Mouse (Mus musculus): Measurements from ENCODE around the gene Fbxw8. TPM values are rescaled to one million over a fixed set of nuclear protein-coding genes. Genes with fewer than 3 reads are reported as not detected.

The Fbxw8 gene
- polyA plus RNA-seq, 1 experiment from 2014 or later, result 7.1 TPM

DNA sequence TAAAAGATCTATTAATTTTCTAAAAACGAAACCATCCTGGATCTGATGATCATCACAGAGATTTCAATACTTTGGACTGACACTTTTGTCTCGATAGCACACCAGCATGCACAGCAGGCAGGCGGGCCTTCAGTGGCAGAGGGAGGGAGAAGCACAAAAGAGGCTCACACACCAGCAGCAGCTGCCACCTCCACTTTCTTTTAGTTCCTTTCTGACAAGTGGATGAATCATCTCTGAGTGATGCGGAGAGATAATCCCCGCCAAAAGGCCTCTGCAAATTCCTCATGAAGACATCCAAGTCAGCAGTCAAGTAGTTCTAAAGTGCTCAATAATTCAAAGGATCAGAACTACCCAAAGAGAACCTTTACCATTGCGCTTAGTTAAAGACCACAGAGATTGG, 75.9 kb downstream of the Fbxw8 start:
- 89% methylated on average over 6 of the region's 6 CpGs for WGBS (ENCODE audit: insufficient replicate concordance)
- TF ChIP-seq CTCF (IDR thresholded peaks at IDR 0.05; ENCODE audit: low read depth) (no peak), EP300 (IDR thresholded peaks at IDR 0.05; ENCODE audit: low read depth) (no peak)
- peaks cover 25% of the 10 kb centered on the region for H3K36me3 ChIP-seq (replicated peaks; ENCODE audit: insufficient read depth, low read length)

DNA sequence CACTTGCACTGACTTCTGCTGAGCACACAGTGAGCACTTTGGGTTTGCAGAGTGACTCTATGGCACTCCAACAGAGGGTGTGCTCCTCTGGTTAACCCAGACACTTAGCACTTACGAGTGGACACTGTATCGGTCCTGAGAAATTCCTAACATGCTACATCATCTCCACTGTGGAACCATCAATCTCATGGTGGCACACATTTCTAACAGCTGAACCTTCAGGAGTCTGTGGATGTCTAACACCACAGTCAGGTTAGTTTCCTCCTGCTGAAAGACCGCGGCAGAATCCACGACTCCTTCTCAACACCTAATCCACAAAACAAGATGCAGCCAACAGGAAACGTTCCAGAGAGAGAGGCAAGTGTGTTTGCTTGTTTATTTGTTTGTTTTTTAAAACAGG, 76.7 kb downstream of the Fbxw8 start:
- H3K4me2 ChIP-seq (ENCODE audit: low read depth, low read length), result no peak overlapping the region
- H3K36me3 ChIP-seq (replicated peaks; ENCODE audit: insufficient read depth, low read length), result peaks cover 29% of the 10 kb centered on the region
- no peaks in the 10 kb centered on the region for H3K4me1 ChIP-seq (ENCODE audit: insufficient read depth)
- no peak overlapping the region for H3K4me3 ChIP-seq (ENCODE audit: low read depth, low read length)
- no peaks in the 10 kb centered on the region for H3K27me3 ChIP-seq (ENCODE audit: insufficient read depth, low read length)
- no peak for ATAC-seq
- H3K9ac ChIP-seq (replicated peaks), result no peak overlapping the region
- no peak overlapping the region for H3K27ac ChIP-seq (ENCODE audit: low read depth)
- no peak for TF ChIP-seq EP300 (IDR thresholded peaks at IDR 0.05; ENCODE audit: low read depth)
- TF ChIP-seq CTCF (IDR thresholded peaks at IDR 0.05; ENCODE audit: low read depth), result no peak
- no peaks in the 10 kb centered on the region for H3K9me3 ChIP-seq (ENCODE audit: low read length)
- DNase-seq, result no peak
- 82% methylated on average over 6 of the region's 6 CpGs for WGBS (ENCODE audit: insufficient replicate concordance)

More for the DNA sequence above, 75.9 kb downstream of the Fbxw8 start:
- Histone ChIP-seq H3K27me3 (ENCODE audit: insufficient read depth, low read length) (no peaks in the 10 kb centered on the region), H3K4me2 (ENCODE audit: low read depth, low read length) (no peak overlapping the region), H3K27ac (ENCODE audit: low read depth) (no peak overlapping the region), H3K4me1 (ENCODE audit: insufficient read depth) (no peaks in the 10 kb centered on the region), H3K9me3 (ENCODE audit: low read length) (no peaks in the 10 kb centered on the region), H3K9ac (replicated peaks) (no peak overlapping the region), H3K4me3 (ENCODE audit: low read depth, low read length) (no peak overlapping the region)
- ATAC-seq (no peak), DNase-seq (no peak)

DNA sequence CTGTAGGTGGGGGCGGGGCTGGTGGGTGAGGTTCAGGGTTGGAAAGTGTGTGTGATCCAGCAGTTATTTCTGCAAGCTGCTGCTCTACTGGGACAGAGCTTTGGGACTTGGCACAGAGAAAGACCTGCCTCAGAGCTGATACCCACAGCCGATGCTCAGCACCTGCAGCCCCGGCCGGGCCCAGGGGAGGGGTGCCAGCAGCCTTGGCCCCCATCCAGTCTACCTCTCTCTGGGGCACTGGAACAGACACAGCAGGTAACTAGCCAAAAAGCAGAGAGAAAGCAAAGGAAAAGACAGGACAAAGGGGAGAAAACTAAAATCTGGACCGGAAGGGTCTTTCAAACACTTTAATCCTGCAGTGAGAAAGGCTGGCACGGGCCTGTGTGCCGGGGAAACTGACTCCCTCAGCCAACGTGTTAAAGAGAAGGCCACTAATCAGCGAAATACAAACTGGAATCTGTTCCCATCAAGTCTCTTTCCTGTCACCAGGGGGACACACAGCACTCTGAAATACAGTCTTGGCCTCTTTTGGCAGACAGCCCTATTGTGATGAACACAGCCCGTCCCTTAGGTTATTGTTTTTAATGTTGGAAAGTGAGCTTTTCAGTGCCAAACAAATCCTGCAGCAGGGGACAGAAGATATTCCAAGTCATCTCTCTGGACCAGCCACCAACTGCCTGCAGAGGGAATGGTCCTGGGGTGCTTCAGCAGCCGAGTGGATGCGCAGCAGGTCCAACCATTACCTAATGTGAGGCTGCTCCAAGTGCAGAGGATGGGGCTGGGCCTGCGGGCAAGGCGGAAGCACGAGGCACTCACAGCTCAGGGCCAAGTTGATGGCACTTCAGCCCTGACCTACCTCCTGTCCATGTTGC, 78.3 kb downstream of the Fbxw8 start:
- no peak overlapping the region for H3K4me3 ChIP-seq (ENCODE audit: low read depth, low read length)
- H3K36me3 ChIP-seq (replicated peaks; ENCODE audit: insufficient read depth, low read length), result peaks cover 38% of the 10 kb centered on the region

DNA sequence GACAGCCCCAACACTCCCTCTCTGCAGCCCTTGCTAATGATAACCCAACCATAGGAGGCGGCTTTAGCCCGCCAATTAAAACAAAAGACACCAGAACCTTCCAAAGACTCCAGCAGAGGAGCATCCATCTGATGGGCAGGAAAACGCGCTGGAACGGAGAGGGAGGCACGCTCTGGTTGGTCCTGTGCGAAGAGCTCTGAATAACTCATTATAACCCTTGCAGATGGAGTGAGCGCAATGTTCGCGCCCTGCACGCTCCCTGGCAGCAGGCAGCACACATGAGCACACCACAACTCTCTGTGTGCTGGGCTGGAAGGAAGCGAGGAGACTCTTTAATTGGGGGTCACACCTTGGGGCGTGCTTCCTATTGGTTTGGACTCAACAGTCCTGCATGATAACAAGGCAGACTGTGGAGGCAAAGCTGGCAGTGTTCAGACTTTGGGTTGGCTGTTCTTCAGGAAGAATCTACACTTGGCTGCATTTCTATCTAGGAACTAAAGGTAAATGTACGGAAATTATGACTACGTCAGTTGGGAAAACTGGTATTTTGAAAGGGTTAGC, 82.0 kb downstream of the Fbxw8 start:
- Histone ChIP-seq H3K9me3 (ENCODE audit: low read length) (no peaks in the 10 kb centered on the region), H3K4me2 (ENCODE audit: low read depth, low read length) (no peak overlapping the region), H3K36me3 (replicated peaks; ENCODE audit: insufficient read depth, low read length) (peaks cover 44% of the 10 kb centered on the region), H3K9ac (replicated peaks) (no peak overlapping the region), H3K27me3 (ENCODE audit: insufficient read depth, low read length) (no peaks in the 10 kb centered on the region), H3K4me1 (ENCODE audit: insufficient read depth) (no peaks in the 10 kb centered on the region), H3K4me3 (ENCODE audit: low read depth, low read length) (no peak overlapping the region), H3K27ac (ENCODE audit: low read depth) (no peak overlapping the region)
- TF ChIP-seq CTCF (IDR thresholded peaks at IDR 0.05; ENCODE audit: low read depth) (no peak), EP300 (IDR thresholded peaks at IDR 0.05; ENCODE audit: low read depth) (no peak)
- DNase-seq (no peak), ATAC-seq (no peak)
- 88% methylated on average over 15 of the region's 15 CpGs for WGBS (ENCODE audit: insufficient replicate concordance)

More for the DNA sequence above, 78.3 kb downstream of the Fbxw8 start:
- H3K9ac ChIP-seq (replicated peaks), result no peak overlapping the region
- H3K9me3 ChIP-seq (ENCODE audit: low read length), result no peaks in the 10 kb centered on the region
- TF ChIP-seq EP300 (IDR thresholded peaks at IDR 0.05; ENCODE audit: low read depth), result no peak
- no peak for TF ChIP-seq CTCF (IDR thresholded peaks at IDR 0.05; ENCODE audit: low read depth)
- no peak for DNase-seq
- no peaks in the 10 kb centered on the region for H3K27me3 ChIP-seq (ENCODE audit: insufficient read depth, low read length)
- WGBS (ENCODE audit: insufficient replicate concordance), result 85% methylated on average over 15 of the region's 15 CpGs
- no peaks in the 10 kb centered on the region for H3K4me1 ChIP-seq (ENCODE audit: insufficient read depth)
- no peak for ATAC-seq
- no peak overlapping the region for H3K4me2 ChIP-seq (ENCODE audit: low read depth, low read length)
- H3K27ac ChIP-seq (ENCODE audit: low read depth), result no peak overlapping the region

DNA sequence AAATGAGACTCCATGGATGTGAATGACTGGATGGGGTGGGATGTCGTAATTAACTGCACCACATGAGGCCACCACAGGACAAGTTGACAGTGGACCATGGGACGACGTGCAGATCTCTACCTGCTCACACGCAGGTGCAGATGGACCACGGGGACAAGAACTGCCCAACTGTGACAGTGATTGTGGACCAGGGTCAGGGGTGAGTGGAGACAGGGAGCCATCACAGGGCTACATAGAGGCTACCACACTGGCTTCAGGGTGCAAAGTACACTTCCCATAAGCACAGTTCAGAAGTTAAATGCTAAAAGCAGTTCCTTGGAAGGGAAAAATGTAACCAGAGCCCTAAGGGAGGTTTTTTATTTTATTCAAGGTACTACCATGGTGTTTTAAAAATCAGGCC, 83.5 kb downstream of the Fbxw8 start:
- H3K4me2 ChIP-seq (ENCODE audit: low read depth, low read length), result no peak overlapping the region
- ATAC-seq, result no peak
- no peaks in the 10 kb centered on the region for H3K9me3 ChIP-seq (ENCODE audit: low read length)
- no peaks in the 10 kb centered on the region for H3K4me1 ChIP-seq (ENCODE audit: insufficient read depth)
- peaks cover 45% of the 10 kb centered on the region for H3K36me3 ChIP-seq (replicated peaks; ENCODE audit: insufficient read depth, low read length)
- H3K9ac ChIP-seq (replicated peaks), result no peak overlapping the region
- H3K27ac ChIP-seq (ENCODE audit: low read depth), result no peak overlapping the region
- TF ChIP-seq CTCF (IDR thresholded peaks at IDR 0.05; ENCODE audit: low read depth), result no peak
- no peaks in the 10 kb centered on the region for H3K27me3 ChIP-seq (ENCODE audit: insufficient read depth, low read length)
- no peak for DNase-seq
- 65% methylated on average over 5 of the region's 5 CpGs for whole genome bisulfite sequencing (ENCODE audit: insufficient replicate concordance)
- no peak overlapping the region for H3K4me3 ChIP-seq (ENCODE audit: low read depth, low read length)

DNA sequence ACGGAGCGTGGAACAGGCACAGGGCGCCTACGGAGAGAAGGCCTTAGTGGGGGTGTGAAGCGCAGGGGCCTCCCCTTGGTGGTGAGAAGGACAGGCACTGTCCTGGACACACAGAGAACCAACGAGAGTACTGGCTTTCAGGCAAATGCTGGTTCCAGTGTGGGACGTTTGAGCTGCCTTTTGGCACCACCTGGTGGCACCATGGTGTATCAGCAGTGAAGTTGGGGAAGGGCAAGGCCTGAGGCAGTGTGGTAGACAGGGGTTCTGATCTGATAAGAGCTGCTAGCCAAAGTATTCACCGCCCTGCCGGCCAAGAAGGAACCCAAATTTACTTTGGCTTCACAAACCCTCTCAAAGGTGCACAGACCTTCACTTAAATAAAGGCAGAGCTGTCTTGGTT, 85.9 kb downstream of the Fbxw8 start:
- Histone ChIP-seq H3K36me3 (replicated peaks; ENCODE audit: insufficient read depth, low read length) (peaks cover 37% of the 10 kb centered on the region), H3K27ac (ENCODE audit: low read depth) (no peak overlapping the region), H3K4me2 (ENCODE audit: low read depth, low read length) (no peak overlapping the region), H3K27me3 (ENCODE audit: insufficient read depth, low read length) (no peaks in the 10 kb centered on the region), H3K9ac (replicated peaks) (no peak overlapping the region), H3K4me1 (ENCODE audit: insufficient read depth) (no peaks in the 10 kb centered on the region), H3K9me3 (ENCODE audit: low read length) (no peaks in the 10 kb centered on the region), H3K4me3 (ENCODE audit: low read depth, low read length) (no peak overlapping the region)
- TF ChIP-seq CTCF (IDR thresholded peaks at IDR 0.05; ENCODE audit: low read depth) (peak; percentile 87), EP300 (IDR thresholded peaks at IDR 0.05; ENCODE audit: low read depth) (no peak)
- peak; percentile 51 for ATAC-seq
- 40% methylated on average over 9 of the region's 9 CpGs for WGBS (ENCODE audit: insufficient replicate concordance)
- DNase-seq, result peak; percentile 68
